Mouse (Mus musculus): Measurements from ENCODE around the gene Sgsm2. TPM values are rescaled to one million over a fixed set of nuclear protein-coding genes. Genes with fewer than 3 reads are reported as not detected.
A peak's percentile ranks its signal among the peaks of the same experiment; 100 is the strongest.

Gene Sgsm2
- total RNA-seq (2014; rRNA removed) (39.2 and 47.1 TPM in 2 replicates), polyA plus RNA-seq (2015; fragmentation: Nextera tagmentation; extraction: Ambion mirVana) (13.7 and 18.9 TPM in 2 replicates)

GRCm38 (mm10) chr11:74896901-74897677, at the start of gene Sgsm2:
Gene Sgsm2 (minus strand): TSS chr11:74897060.
- TF ChIP-seq CTCF (IDR thresholded peaks at IDR 0.05; ENCODE audit: low read depth) = no peak
- Histone ChIP-seq H3K9me3 (ENCODE audit: low read length) (no peaks in the 10 kb centered on the region), H3K9ac (peak within 1 kb of the TSS; percentile 82), H3K27me3 (ENCODE audit: insufficient read depth, low read length) (no peaks in the 10 kb centered on the region), H3K27ac (ENCODE audit: low read depth, low read length) (peak within 1 kb of the TSS; percentile 91), H3K4me3 (ENCODE audit: low read depth, low read length) (peak within 1 kb of the TSS; percentile 78), H3K36me3 (ENCODE audit: insufficient read depth) (peaks cover 28% of the 10 kb centered on the region), H3K4me2 (ENCODE audit: low read depth) (peak within 1 kb of the TSS; percentile 77), H3K4me1 (ENCODE audit: insufficient read depth) (0 out of 2 replicates have a peak, but pooled peaks cover 13% of the 10 kb centered on the region)
- WGBS = under 1% methylated on average over 60 of the region's 74 CpGs
- DNase-seq (peak; percentile 74), ATAC-seq (peak; percentile 77)

GRCm38 (mm10) chr11:74946348-74946747, 49.5 kb upstream of the Sgsm2 start:
- no peaks in the 10 kb centered on the region for H3K27me3 ChIP-seq (ENCODE audit: insufficient read depth, low read length)
- DNase-seq = peak; percentile 74
- TF ChIP-seq CTCF (IDR thresholded peaks at IDR 0.05; ENCODE audit: low read depth) = peak; percentile 75
- 78% methylated on average over 3 of the region's 3 CpGs for WGBS
- peak; percentile 27; the same call in 1 of the 2 replicates for ATAC-seq
- no peak overlapping the region for H3K4me3 ChIP-seq (ENCODE audit: low read depth, low read length)
- no peak overlapping the region for H3K9ac ChIP-seq
- H3K4me2 ChIP-seq (ENCODE audit: low read depth) = no peak overlapping the region
- no peak overlapping the region for H3K27ac ChIP-seq (ENCODE audit: low read depth, low read length)
- H3K36me3 ChIP-seq (ENCODE audit: insufficient read depth) = peaks cover 29% of the 10 kb centered on the region
- H3K9me3 ChIP-seq (ENCODE audit: low read length) = no peaks in the 10 kb centered on the region
- no peaks in the 10 kb centered on the region for H3K4me1 ChIP-seq (ENCODE audit: insufficient read depth)

- peaks cover 45% of the 10 kb centered on the region for H3K36me3 ChIP-seq (ENCODE audit: insufficient read depth)
- ATAC-seq (no peak), DNase-seq (no peak)
- H3K9me3 ChIP-seq (ENCODE audit: low read length) = no peaks in the 10 kb centered on the region
- H3K27me3 ChIP-seq (ENCODE audit: insufficient read depth, low read length) = no peaks in the 10 kb centered on the region
- TF ChIP-seq CTCF (IDR thresholded peaks at IDR 0.05; ENCODE audit: low read depth) = no peak
- 91% methylated on average over 7 of the region's 7 CpGs for WGBS
- no peak overlapping the region for H3K27ac ChIP-seq (ENCODE audit: low read depth, low read length)
- no peak overlapping the region for H3K4me2 ChIP-seq (ENCODE audit: low read depth)
- no peak overlapping the region for H3K4me3 ChIP-seq (ENCODE audit: low read depth, low read length)
- H3K9ac ChIP-seq = no peak overlapping the region
- H3K4me1 ChIP-seq (ENCODE audit: insufficient read depth) = peaks cover 9% of the 10 kb centered on the region; the same call in 1 of the 2 replicates
Measured at GRCm38 (mm10) chr11:74930391-74930790, 33.5 kb upstream of the Sgsm2 start.

- Histone ChIP-seq H3K9me3 (ENCODE audit: low read length) (no peaks in the 10 kb centered on the region), H3K4me1 (ENCODE audit: insufficient read depth) (peaks cover 16% of the 10 kb centered on the region), H3K4me3 (ENCODE audit: low read depth, low read length) (no peak overlapping the region), H3K4me2 (ENCODE audit: low read depth) (no peak overlapping the region), H3K36me3 (ENCODE audit: insufficient read depth) (peaks cover 32% of the 10 kb centered on the region), H3K27me3 (ENCODE audit: insufficient read depth, low read length) (no peaks in the 10 kb centered on the region), H3K27ac (ENCODE audit: low read depth, low read length) (no peak overlapping the region), H3K9ac (no peak overlapping the region)
- no peak for TF ChIP-seq CTCF (IDR thresholded peaks at IDR 0.05; ENCODE audit: low read depth)
- WGBS = 94% methylated on average over 4 of the region's 4 CpGs
- ATAC-seq = no peak
- no peak for DNase-seq
Measured at GRCm38 (mm10) chr11:74929111-74929510, 32.3 kb upstream of the Sgsm2 start.

GRCm38 (mm10) chr11:74927236-74927725, 30.4 kb upstream of the Sgsm2 start:
- WGBS = 83% methylated on average over 2 of the region's 2 CpGs
- TF ChIP-seq CTCF (IDR thresholded peaks at IDR 0.05; ENCODE audit: low read depth) = no peak
- Histone ChIP-seq H3K27me3 (ENCODE audit: insufficient read depth, low read length) (no peaks in the 10 kb centered on the region), H3K9me3 (ENCODE audit: low read length) (no peaks in the 10 kb centered on the region), H3K9ac (no peak overlapping the region), H3K4me1 (ENCODE audit: insufficient read depth) (peaks cover 16% of the 10 kb centered on the region), H3K4me2 (ENCODE audit: low read depth) (no peak overlapping the region), H3K36me3 (ENCODE audit: insufficient read depth) (peaks cover 16% of the 10 kb centered on the region), H3K4me3 (ENCODE audit: low read depth, low read length) (no peak overlapping the region), H3K27ac (ENCODE audit: low read depth, low read length) (no peak overlapping the region)
- ATAC-seq (no peak), DNase-seq (no peak)

- no peak for TF ChIP-seq CTCF (IDR thresholded peaks at IDR 0.05; ENCODE audit: low read depth)
- DNase-seq (no peak), ATAC-seq (no peak)
- Histone ChIP-seq H3K9me3 (ENCODE audit: low read length) (no peaks in the 10 kb centered on the region), H3K4me3 (ENCODE audit: low read depth, low read length) (peak overlapping the region; percentile 61), H3K4me1 (ENCODE audit: insufficient read depth) (peaks cover 16% of the 10 kb centered on the region), H3K9ac (peak overlapping the region; percentile 82), H3K27me3 (ENCODE audit: insufficient read depth, low read length) (no peaks in the 10 kb centered on the region), H3K4me2 (ENCODE audit: low read depth) (peak overlapping the region; percentile 66), H3K27ac (ENCODE audit: low read depth, low read length) (peak overlapping the region; percentile 95), H3K36me3 (ENCODE audit: insufficient read depth) (peaks cover 16% of the 10 kb centered on the region)
- 9% methylated on average over 11 of the region's 11 CpGs for WGBS
Measured at GRCm38 (mm10) chr11:74926388-74927005, 29.6 kb upstream of the Sgsm2 start.
